Mouse (Mus musculus): ENCODE data around the gene Gm17349. TPM values are rescaled to one million over a fixed set of nuclear protein-coding genes. Genes with fewer than 3 reads are reported as not detected.

Gene Gm17349
- total RNA-seq, 1 experiment, result 2.5 TPM

GRCm38 (mm10) chr15:99653291-99653690, 52.0 kb downstream of the Gm17349 start:
- in situ Hi-C loops (cut with MboI; ENCODE audit: low sequenced_read_pairs in 2 of 2, unreplicated experiment in 2 of 2), result no loop called here
- Histone ChIP-seq H3K4me1 (ENCODE audit: control insufficient read depth in 2 of 2, insufficient read depth in 2 of 2, low read length in 2 of 2, poor library complexity in 1 of 2) (peaks cover 8 to 29% of the 10 kb centered on the region in 2 experiments; a peak in 3 of 4 replicates), H3K4me3 (ENCODE audit: insufficient read depth in 1 of 2, low read depth in 1 of 2, low read length in 2 of 2, poor library complexity in 1 of 2, severe bottlenecking in 1 of 2) (peak overlapping the region; percentile 72 to 80), H3K36me3 (ENCODE audit: control insufficient read depth, insufficient read depth, low read length, poor library complexity, severe bottlenecking) (peaks cover 2% of the 10 kb centered on the region), H3K9ac (ENCODE audit: insufficient read depth, low read depth, low read length, poor library complexity, severe bottlenecking) (peak overlapping the region; percentile 66; the same call in 1 of the 2 replicates), H3K9me3 (ENCODE audit: control insufficient read depth, insufficient read depth, low read depth, low read length) (no peaks in the 10 kb centered on the region), H3K27ac (ENCODE audit: insufficient read depth, low read depth, low read length, poor library complexity, severe bottlenecking) (peak overlapping the region; percentile 47)
- no peak for DNase-seq (ENCODE audit: low read depth, low spot score)
- no peak for TF ChIP-seq ZC3H11A (IDR thresholded peaks at IDR 0.05; ENCODE audit: borderline replicate concordance, low read depth, low read length)
- TF ChIP-seq HCFC1 (IDR thresholded peaks at IDR 0.05; ENCODE audit: borderline replicate concordance, insufficient read depth, low read length), result no peak
- no peak for TF ChIP-seq MAFK (IDR thresholded peaks at IDR 0.05; ENCODE audit: insufficient read depth, low read depth, low read length)
- TF ChIP-seq ZNF384 (IDR thresholded peaks at IDR 0.05; ENCODE audit: low read depth, low read length), result no peak
- TF ChIP-seq CHD2 (IDR thresholded peaks at IDR 0.05; ENCODE audit: low read depth, low read length), result no peak

Other genes with a start within 250 kb of the Gm17349 start
- gene Nckap5l, start 247.7 kb downstream of the Gm17349 start, total RNA-seq (2012; rRNA removed), result 5.9 and 6.3 TPM in 2 replicates
- 36.1 and 47.5 TPM in 2 replicates for gene Bcdin3d, start 230.8 kb downstream of the Gm17349 start, total RNA-seq (2012; rRNA removed)
- 0.69 and 0.89 TPM in 2 replicates for gene Faim2, start 177.3 kb downstream of the Gm17349 start, total RNA-seq (2012; rRNA removed)
- not detected in 2 replicates for gene Aqp2, start 126.4 kb downstream of the Gm17349 start, total RNA-seq (2012; rRNA removed)
- 1.6 and 2.9 TPM in 2 replicates for gene Aqp5, start 114.7 kb downstream of the Gm17349 start, total RNA-seq (2012; rRNA removed)
- 0.36 and 0.69 TPM in 2 replicates for gene Aqp6, start 104.1 kb downstream of the Gm17349 start, total RNA-seq (2012; rRNA removed)
- gene Racgap1, start 53.8 kb downstream of the Gm17349 start, total RNA-seq (2012; rRNA removed), result 109 and 127 TPM in 2 replicates
- gene Asic1, start 35.1 kb downstream of the Gm17349 start, total RNA-seq (2012; rRNA removed), result 6.6 and 15.0 TPM in 2 replicates
- gene Smarcd1, start 3.4 kb downstream of the Gm17349 start, total RNA-seq (2012; rRNA removed), result 62.1 and 76.3 TPM in 2 replicates
- 0.85 and 1.1 TPM in 2 replicates for gene Gpd1, start 12.0 kb upstream of the Gm17349 start, total RNA-seq (2012; rRNA removed)
- 68.8 and 86.6 TPM in 2 replicates for gene Cox14, start 20.1 kb upstream of the Gm17349 start, total RNA-seq (2012; rRNA removed)
- gene Cers5, start 67.4 kb upstream of the Gm17349 start, total RNA-seq (2012; rRNA removed), result 107 and 126 TPM in 2 replicates
- gene Lima1, start 170.0 kb upstream of the Gm17349 start, total RNA-seq (2012; rRNA removed), result 69.9 and 92.7 TPM in 2 replicates